28 mouse cellular contexts compared by ENCODE assay signal in genomic region chr11:62543991-62544390, GRCm38 (mm10).
"Had no signal": no experiment of that assay in that cellular context is flagged by ENCODE, and none has a peak within 500 bp of the region (broad histone marks: within the 10 kb centered on the region; RNA-seq: fewer than 3 reads in every experiment).

No protein-coding gene starts in this region.

- H3K27ac ChIP-seq: heart, adult 2 months; heart, embryonic 13.5 days; heart, embryonic 15.5 days; hindbrain, embryonic 13.5 days; hindbrain, embryonic 15.5 days; hindbrain, postnatal 0 days; intestine, embryonic 15.5 days; kidney, embryonic 15.5 days; kidney, postnatal 0 days; layer of hippocampus, adult 2 months; left cerebral cortex, adult 2 months; limb, embryonic 10.5 days; limb, embryonic 12.5 days; liver, embryonic 13.5 days; liver, embryonic 15.5 days had no signal

- H3K4me2 ChIP-seq: heart, embryonic 11.5 days; heart, embryonic 13.5 days; heart, embryonic 15.5 days; hindbrain, embryonic 13.5 days; hindbrain, embryonic 15.5 days; intestine, embryonic 15.5 days; kidney, embryonic 15.5 days; limb, embryonic 12.5 days; liver, embryonic 11.5 days; liver, embryonic 13.5 days; liver, embryonic 15.5 days had no signal

- H3K9me3 ChIP-seq: heart, embryonic 13.5 days; heart, embryonic 15.5 days; hindbrain, embryonic 13.5 days; hindbrain, embryonic 15.5 days; intestine, embryonic 15.5 days; kidney, embryonic 15.5 days; limb, embryonic 10.5 days; limb, embryonic 12.5 days; liver, embryonic 13.5 days; liver, embryonic 15.5 days had no signal

- H3K9ac ChIP-seq: heart, embryonic 13.5 days; heart, embryonic 15.5 days; hindbrain, embryonic 13.5 days; hindbrain, embryonic 15.5 days; intestine, embryonic 15.5 days; kidney, embryonic 15.5 days; limb, embryonic 12.5 days; liver, embryonic 13.5 days; liver, embryonic 15.5 days had no signal

- H3K4me1 ChIP-seq: limb, embryonic 12.5 days had no signal

- H3K4me3 ChIP-seq: heart, adult 2 months; heart, embryonic 13.5 days; heart, embryonic 15.5 days; hindbrain, embryonic 13.5 days; hindbrain, embryonic 15.5 days; intestine, embryonic 15.5 days; kidney, embryonic 15.5 days; layer of hippocampus, adult 2 months; left cerebral cortex, adult 2 months; limb, embryonic 10.5 days; limb, embryonic 12.5 days; liver, embryonic 13.5 days; liver, embryonic 15.5 days had no signal

- ATAC-seq: hindbrain, postnatal 0 days; inflammation-experienced regulatory T-cells, adult 6 months; intestine, embryonic 15.5 days; intestine, postnatal 0 days had no signal

- DNase-seq: gastrocnemius, postnatal 14 days; gastrocnemius, postnatal 36 days; heart, adult 2 months; heart, postnatal 14 days; heart, postnatal 36 days; kidney, adult 18-20 months; kidney, adult 8-10 months; kidney, postnatal 14 days; kidney, postnatal 36 days; liver; liver, embryonic 13.5 days had no signal

- H3K27me3 ChIP-seq: hindbrain, embryonic 15.5 days had no signal

- H3K36me3 ChIP-seq: heart, embryonic 13.5 days; heart, embryonic 15.5 days; hindbrain, embryonic 13.5 days; hindbrain, embryonic 15.5 days; intestine, embryonic 15.5 days; kidney, embryonic 15.5 days; limb, embryonic 10.5 days; limb, embryonic 12.5 days; liver, embryonic 13.5 days; liver, embryonic 15.5 days had no signal
